Mouse (Mus musculus): ENCODE measurements at regions not wholly inside any gene's neighbourhood (a gene's known extent, or its start where the extent isn't known, plus 50 kb on each side); places are given as distances from the start of the nearest gene placed in this dataset.
"Not testable (repeated sequence)": the region's sequence is repeated elsewhere in the genome, so short reads cannot be mapped to it uniquely, and the experiment has no call there.

- intact Hi-C loops (cut with DNase I); DNase-seq; H3K27ac ChIP-seq; H3K4me3 ChIP-seq: not testable (repeated sequence)
These were observed 256.5 kb upstream of the Olfr161 start for GRCm38 (mm10) chr16:3334355-3334754.

GRCm38 (mm10) chr16:3343372-3343771, 247.5 kb upstream of the Olfr161 start:
- intact Hi-C loops (cut with DNase I); H3K27ac ChIP-seq; DNase-seq; H3K4me3 ChIP-seq: not testable (repeated sequence)

GRCm38 (mm10) chr16:3344725-3345380, 246.0 kb upstream of the Olfr161 start:
- H3K4me3 ChIP-seq; DNase-seq; H3K27ac ChIP-seq; intact Hi-C loops (cut with DNase I): not testable (repeated sequence)

- H3K4me3 ChIP-seq; intact Hi-C loops (cut with DNase I); H3K27ac ChIP-seq; DNase-seq: not testable (repeated sequence)
These were observed 241.5 kb upstream of the Olfr161 start for GRCm38 (mm10) chr16:3349382-3349781.

GRCm38 (mm10) chr16:3349850-3350547, 240.8 kb upstream of the Olfr161 start:
- H3K27ac ChIP-seq; intact Hi-C loops (cut with DNase I); DNase-seq; H3K4me3 ChIP-seq: not testable (repeated sequence)

GRCm38 (mm10) chr16:3350668-3351507, 240.0 kb upstream of the Olfr161 start:
- DNase-seq; intact Hi-C loops (cut with DNase I); H3K4me3 ChIP-seq; H3K27ac ChIP-seq: not testable (repeated sequence)

GRCm38 (mm10) chr16:3351508-3352046, 239.3 kb upstream of the Olfr161 start:
- H3K27ac ChIP-seq; H3K4me3 ChIP-seq; intact Hi-C loops (cut with DNase I): not testable (repeated sequence)
- peak; percentile 13 for DNase-seq

All from gastrocnemius, adult 2 months (tissue).